Mouse (Mus musculus) G1E (cell line): ENCODE measurements around the gene Rab31. TPM values are rescaled to one million over a fixed set of nuclear protein-coding genes. Genes with fewer than 3 reads are reported as not detected.

Experiments
- ATAC-seq: 2 replicates; pipeline ENCODE4 v1.8.0; 2016; ENCODE audit warnings: mild to moderate bottlenecking; ENCODE audit not compliant: insufficient number of reproducible peaks, poor library complexity, low FRiP score, severe bottlenecking; ENCODE audit errors: extremely low read depth
- DNase-seq: peaks from one replicate; pipeline ENCODE4 v3.0.0; 2012; ENCODE audit warnings: low spot score
- H3K27me3 ChIP-seq: 2 replicates; pipeline ENCODE4 v1.6.1; 2012; ENCODE audit warnings: mild to moderate bottlenecking, low read length, inconsistent platforms; ENCODE audit not compliant: insufficient read depth
- H3K36me3 ChIP-seq: replicated peaks from 2 replicates; pipeline ENCODE3; 2012; ENCODE audit warnings: mild to moderate bottlenecking, inconsistent platforms
- H3K4me1 ChIP-seq: 2 replicates; pipeline ENCODE4 v1.6.1; 2012; ENCODE audit warnings: low read depth, low read length, inconsistent platforms, mixed read lengths; ENCODE audit not compliant: insufficient read depth
- H3K4me3 ChIP-seq: 2 replicates; pipeline ENCODE4 v1.5.1; 2012; ENCODE audit warnings: low read depth, mild to moderate bottlenecking, inconsistent platforms, low read length, moderate library complexity, mixed read lengths
- H3K9me3 ChIP-seq: replicated peaks from 2 replicates; pipeline ENCODE4 v1.6.1; 2012; ENCODE audit warnings: inconsistent platforms
- CTCF ChIP-seq: IDR thresholded peaks from 2 replicates; pipeline ENCODE4 v1.5.1; 2012; ENCODE audit warnings: low read depth, low read length, inconsistent platforms, mixed read lengths
- GATA1 ChIP-seq: IDR thresholded peaks from 2 replicates; pipeline ENCODE4 v1.6.1; 2012; ENCODE audit warnings: borderline replicate concordance, low read length, inconsistent platforms, mixed read lengths
- GATA2 ChIP-seq: IDR thresholded peaks from 2 replicates; pipeline ENCODE4 v1.6.1; 2012; ENCODE audit warnings: low read depth, low read length, inconsistent platforms, borderline replicate concordance
- POLR2AphosphoS5 ChIP-seq: IDR thresholded peaks from 2 replicates; pipeline ENCODE4 v1.6.1; 2012; ENCODE audit warnings: low read depth, low read length, inconsistent platforms; ENCODE audit not compliant: insufficient replicate concordance
- TAL1 ChIP-seq: conservative IDR thresholded peaks from 2 replicates; pipeline ENCODE4 v1.6.1; 2012; ENCODE audit warnings: low read depth, low read length, inconsistent platforms, mixed read lengths
- polyA plus RNA-seq: library from polyadenylated mRNA; stranded (reverse); fragments of >175 nt; gene quantifications from 2 replicates; pipeline ENCODE4 v1.2.3, GENCODE M21; 2012
- total RNA-seq, 2 experiments: library from RNA; stranded (forward) in 1 of 2; stranded (reverse) in 1 of 2; fragments of 200-1000 nt in 1 of 2; fragments of >200 nt in 1 of 2; fragmentation: Nextera tagmentation in 1 of 2; gene quantifications; 2 replicates each; pipeline ENCODE4 v1.2.3; 2014 to 2017

The Rab31 gene
- total and polyA plus RNA-seq, 3 experiments = 0.20 to 1.7 (median 1.6) TPM

DNA sequence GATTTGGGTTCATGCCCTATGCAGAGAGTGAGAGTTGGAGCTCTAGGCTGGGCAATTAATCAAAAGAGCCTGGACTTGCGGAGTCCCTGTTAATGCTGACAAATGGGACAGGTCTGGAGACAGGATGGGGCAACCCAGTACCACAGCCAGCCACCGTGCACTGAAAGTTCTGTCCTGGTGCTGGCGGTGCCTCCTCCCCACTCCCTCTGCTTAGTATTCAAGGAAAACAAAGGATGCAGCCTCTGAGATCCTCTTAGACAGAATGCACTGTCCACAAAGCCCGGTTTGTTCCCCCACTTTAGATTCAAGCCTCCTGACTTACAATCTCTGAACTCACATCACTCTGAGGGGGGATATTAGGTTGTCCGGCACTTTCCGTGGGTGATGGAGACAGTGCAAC, 26.2 kb downstream of the Rab31 start:
- H3K9me3 ChIP-seq = no peaks in the 10 kb centered on the region
- H3K27me3 ChIP-seq = peaks cover 3% of the 10 kb centered on the region; the same call in 1 of the 2 replicates
- H3K4me1 ChIP-seq = no peaks in the 10 kb centered on the region
- no peak for DNase-seq
- no peaks in the 10 kb centered on the region for H3K36me3 ChIP-seq
- no peak overlapping the region for H3K4me3 ChIP-seq
- no peak for TF ChIP-seq GATA2
- no peak for TF ChIP-seq GATA1
- TF ChIP-seq POLR2AphosphoS5 = no peak
- TF ChIP-seq CTCF = no peak
- no peak for TF ChIP-seq TAL1
- ATAC-seq = no peak

DNA sequence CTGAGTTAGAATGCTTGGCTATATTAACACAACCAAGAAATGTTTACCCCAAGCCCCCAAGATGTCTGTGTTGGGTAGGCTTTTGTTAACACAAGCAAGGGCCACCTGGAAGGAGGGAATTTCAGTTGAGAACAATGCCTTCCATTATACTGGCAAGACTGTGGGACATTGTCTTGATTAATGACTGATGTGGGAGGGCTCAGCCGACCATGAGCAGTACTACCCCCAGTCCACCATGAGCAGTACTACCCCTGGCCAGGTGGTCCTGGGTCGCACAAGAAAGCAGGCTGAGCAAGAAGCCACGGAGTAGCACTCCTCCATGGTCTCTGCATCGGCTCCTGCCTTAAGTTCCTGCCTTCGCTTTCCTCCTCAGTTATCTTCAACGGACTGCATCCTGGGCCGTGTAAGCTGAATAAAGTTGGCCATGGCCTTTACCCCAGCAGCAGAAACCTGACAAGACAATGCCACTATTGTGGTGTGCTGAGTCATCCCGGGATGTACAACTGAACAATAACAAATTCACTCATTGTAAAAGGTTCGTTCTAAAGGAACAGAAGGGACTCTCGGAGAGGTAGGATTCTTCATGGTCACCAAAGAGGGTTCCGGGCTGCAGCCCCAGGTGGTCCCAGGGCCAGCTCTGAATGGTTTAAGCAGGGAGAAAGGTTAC, 28.8 kb downstream of the Rab31 start:
- DNase-seq = no peak
- H3K27me3 ChIP-seq = peaks cover 7% of the 10 kb centered on the region; the same call in 1 of the 2 replicates
- no peaks in the 10 kb centered on the region for H3K9me3 ChIP-seq
- no peak for ATAC-seq
- H3K36me3 ChIP-seq = no peaks in the 10 kb centered on the region
- TF ChIP-seq CTCF (no peak), POLR2AphosphoS5 (no peak), TAL1 (no peak), GATA2 (no peak), GATA1 (no peak)
- no peak overlapping the region for H3K4me3 ChIP-seq
- H3K4me1 ChIP-seq = no peaks in the 10 kb centered on the region

DNA sequence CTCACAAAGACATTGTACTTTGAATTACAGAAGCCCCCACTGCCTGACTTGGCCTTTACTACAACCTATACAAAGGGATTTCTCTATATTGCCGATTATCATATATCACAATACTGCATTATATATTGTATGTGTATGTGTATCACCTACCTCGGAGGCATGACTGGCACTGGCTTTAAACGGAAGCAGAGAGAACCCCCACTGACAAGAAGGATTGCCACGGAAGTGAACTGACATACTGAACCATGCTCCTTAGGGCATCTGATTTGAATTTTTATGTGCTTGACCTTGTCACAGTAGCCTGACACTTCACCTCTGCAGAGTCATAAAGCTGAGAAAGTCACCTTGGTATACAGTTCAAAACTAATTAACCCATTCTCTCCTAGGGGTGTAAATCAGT, 29.6 kb downstream of the Rab31 start:
- no peak for ATAC-seq
- H3K4me1 ChIP-seq = no peaks in the 10 kb centered on the region
- TF ChIP-seq TAL1 (no peak), GATA1 (no peak), POLR2AphosphoS5 (no peak), GATA2 (no peak), CTCF (no peak)
- no peak overlapping the region for H3K4me3 ChIP-seq
- no peaks in the 10 kb centered on the region for H3K9me3 ChIP-seq
- no peak for DNase-seq
- no peaks in the 10 kb centered on the region for H3K36me3 ChIP-seq
- H3K27me3 ChIP-seq = peaks cover 7% of the 10 kb centered on the region; the same call in 1 of the 2 replicates

DNA sequence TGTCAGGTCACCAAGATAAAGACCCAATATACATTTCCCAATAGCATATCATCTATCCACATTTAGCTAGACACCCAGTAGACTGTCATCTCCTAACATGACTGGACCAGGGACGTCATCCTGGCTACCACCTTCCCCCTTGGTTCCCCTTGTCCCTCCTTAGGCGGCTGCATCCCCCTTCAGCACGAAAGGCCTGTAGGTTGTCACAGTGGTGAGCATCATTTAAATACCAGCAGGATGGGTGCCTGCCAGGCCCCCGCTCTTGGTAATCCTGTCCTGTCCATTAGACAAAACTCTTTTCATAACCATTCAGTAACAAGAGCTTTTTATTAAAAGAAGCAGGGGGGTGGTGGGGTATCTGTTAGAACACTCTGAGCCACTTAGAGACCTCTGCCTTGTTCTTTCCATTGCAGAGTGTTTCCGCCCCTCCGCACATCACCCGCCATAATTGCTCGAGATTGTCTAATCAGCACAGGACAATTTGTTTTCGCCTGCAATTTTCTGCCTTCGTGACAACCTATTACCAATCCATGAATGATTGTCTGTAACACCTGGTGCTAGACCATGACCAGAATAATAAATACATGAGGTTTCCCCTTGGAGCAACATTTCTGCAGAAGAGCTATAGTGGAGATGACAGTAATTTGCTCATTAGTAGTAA, 30.2 kb downstream of the Rab31 start:
- Histone ChIP-seq H3K27me3 (peaks cover 7% of the 10 kb centered on the region; the same call in 1 of the 2 replicates), H3K9me3 (no peaks in the 10 kb centered on the region), H3K4me3 (no peak overlapping the region), H3K36me3 (no peaks in the 10 kb centered on the region), H3K4me1 (no peaks in the 10 kb centered on the region)
- no peak for DNase-seq
- ATAC-seq = no peak
- TF ChIP-seq GATA1 (no peak), TAL1 (no peak), GATA2 (no peak), CTCF (no peak), POLR2AphosphoS5 (no peak)

DNA sequence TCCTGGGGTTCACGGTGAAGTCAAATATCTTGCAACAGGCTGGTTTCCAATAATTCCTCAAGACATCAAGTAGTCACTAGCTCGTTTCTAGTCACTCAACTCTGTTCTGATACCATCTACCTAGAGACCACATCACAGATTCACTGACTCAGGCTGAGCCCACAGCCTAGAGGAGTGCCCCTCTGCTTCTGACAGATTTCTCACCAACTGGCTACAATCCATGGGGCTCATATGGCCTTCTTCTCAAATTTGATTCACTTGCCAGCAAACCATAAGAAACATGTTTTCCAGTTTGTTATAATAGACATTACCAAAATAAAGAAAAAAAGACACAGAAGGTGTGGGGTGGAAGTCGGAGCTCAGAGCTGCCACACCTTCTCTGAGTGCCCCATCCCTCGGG, 31.0 kb downstream of the Rab31 start:
- Histone ChIP-seq H3K9me3 (no peaks in the 10 kb centered on the region), H3K4me3 (no peak overlapping the region)
- ATAC-seq = no peak

DNA sequence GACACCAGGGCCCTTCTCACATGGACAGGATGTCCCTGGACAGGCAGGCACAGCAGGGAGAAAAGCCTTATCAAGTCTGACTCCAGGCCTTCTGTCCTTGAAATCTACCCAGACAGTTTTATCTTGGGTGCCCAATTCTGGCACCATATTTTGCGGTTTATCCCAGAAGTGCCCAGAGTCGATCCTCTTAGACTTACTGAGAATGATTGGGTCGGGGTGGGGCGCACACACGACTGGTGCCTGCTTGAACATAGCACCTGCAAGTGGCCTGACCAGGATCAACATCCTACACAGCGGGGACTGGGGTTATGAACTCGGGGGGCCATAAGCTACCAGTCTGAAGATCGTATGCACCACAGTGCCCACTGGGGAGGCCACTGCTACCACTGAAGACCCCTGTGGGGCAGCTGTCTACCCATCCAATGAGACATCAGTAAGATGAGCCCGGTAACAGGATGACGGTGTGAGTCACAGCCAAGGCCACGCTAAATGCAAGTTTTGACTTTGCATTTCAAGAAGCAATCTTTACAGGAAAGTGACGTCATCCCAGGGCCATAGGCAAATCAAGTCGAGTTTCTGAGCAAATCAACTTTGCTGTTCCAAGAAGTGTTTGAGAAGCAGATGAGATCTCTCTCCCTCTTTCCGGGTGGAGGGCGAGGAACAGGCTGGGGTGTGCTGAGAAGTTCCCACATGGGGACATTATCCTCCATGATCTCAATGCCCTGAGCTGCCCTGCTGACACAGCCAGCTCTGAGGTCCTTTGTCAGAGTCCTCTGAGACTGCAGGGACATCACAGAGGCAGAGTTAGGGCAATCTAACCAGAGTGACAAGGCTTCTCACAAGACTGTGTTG, 32.5 kb downstream of the Rab31 start:
- H3K4me1 ChIP-seq = no peaks in the 10 kb centered on the region
- no peaks in the 10 kb centered on the region for H3K9me3 ChIP-seq
- H3K4me3 ChIP-seq = no peak overlapping the region
- no peak for DNase-seq
- no peak for ATAC-seq
- no peak for TF ChIP-seq TAL1
- TF ChIP-seq GATA1 = no peak
- TF ChIP-seq GATA2 = no peak
- TF ChIP-seq CTCF = no peak
- no peak for TF ChIP-seq POLR2AphosphoS5
- no peaks in the 10 kb centered on the region for H3K36me3 ChIP-seq
- H3K27me3 ChIP-seq = peaks cover 3% of the 10 kb centered on the region; the same call in 1 of the 2 replicates

More for the DNA sequence above, 31.0 kb downstream of the Rab31 start:
- TF ChIP-seq TAL1 = no peak
- TF ChIP-seq CTCF = no peak
- no peak for TF ChIP-seq GATA1
- no peak for TF ChIP-seq POLR2AphosphoS5
- TF ChIP-seq GATA2 = no peak
- Histone ChIP-seq H3K36me3 (no peaks in the 10 kb centered on the region), H3K27me3 (peaks cover 7% of the 10 kb centered on the region; the same call in 1 of the 2 replicates), H3K4me1 (no peaks in the 10 kb centered on the region)
- DNase-seq = no peak
